Mouse (Mus musculus) left cerebral cortex, adult 11 months (tissue): ENCODE results near the gene Tex10.

Experiments
- DNase-seq: peaks from one replicate; pipeline ENCODE4 v3.0.0; 2022; ENCODE audit warnings: low spot score

The Tex10 gene

GRCm38 (mm10) chr4:48472792-48473650 lies at the start of gene Tex10:
Tex10 (minus strand) TSS chr4:48473459.
- DNase-seq, result peak; percentile 66

GRCm38 (mm10) chr4:48510861-48511260 lies 37.6 kb upstream of the Tex10 start:
- no peak for DNase-seq

- no peak for DNase-seq
These were observed 19.3 kb upstream of the Tex10 start for GRCm38 (mm10) chr4:48492510-48492909.

- DNase-seq, result no peak
These were observed 18.1 kb upstream of the Tex10 start for GRCm38 (mm10) chr4:48491290-48491743.

GRCm38 (mm10) chr4:48488916-48489315 lies 15.7 kb upstream of the Tex10 start:
- no peak for DNase-seq

GRCm38 (mm10) chr4:48481287-48481686 lies 8.0 kb upstream of the Tex10 start:
- DNase-seq, result no peak

- DNase-seq, result no peak
These were observed 372 bp upstream of the Tex10 start for GRCm38 (mm10) chr4:48473651-48474011.

GRCm38 (mm10) chr4:48472052-48472791 lies 1.0 kb downstream of the Tex10 start:
- no peak for DNase-seq

GRCm38 (mm10) chr4:48470977-48471376 lies 2.3 kb downstream of the Tex10 start:
- DNase-seq, result no peak

- no peak for DNase-seq
These were observed 12.2 kb downstream of the Tex10 start for GRCm38 (mm10) chr4:48461060-48461459.

GRCm38 (mm10) chr4:48458436-48458835 lies 14.8 kb downstream of the Tex10 start:
- no peak for DNase-seq

- no peak for DNase-seq
These were observed 19.0 kb downstream of the Tex10 start for GRCm38 (mm10) chr4:48454106-48454773.

GRCm38 (mm10) chr4:48428054-48428453 lies 45.2 kb downstream of the Tex10 start:
- DNase-seq, result no peak

GRCm38 (mm10) chr4:48427413-48427812 lies 45.8 kb downstream of the Tex10 start:
- DNase-seq, result no peak

- DNase-seq, result no peak
These were observed 49.5 kb downstream of the Tex10 start for GRCm38 (mm10) chr4:48423738-48424137.

GRCm38 (mm10) chr4:48422633-48423032 lies 50.6 kb downstream of the Tex10 start:
- DNase-seq, result no peak

GRCm38 (mm10) chr4:48418831-48419468 lies 54.3 kb downstream of the Tex10 start:
- no peak for DNase-seq

- DNase-seq, result no peak
These were observed 57.4 kb downstream of the Tex10 start for GRCm38 (mm10) chr4:48415838-48416335.

- no peak for DNase-seq
These were observed 59.8 kb downstream of the Tex10 start for GRCm38 (mm10) chr4:48413473-48413872.

- DNase-seq, result peak; percentile 30
These were observed 65.8 kb downstream of the Tex10 start for GRCm38 (mm10) chr4:48407350-48408039.
